Mouse (Mus musculus): Measurements from ENCODE around the gene Kif22. TPM values are rescaled to one million over a fixed set of nuclear protein-coding genes. Genes with fewer than 3 reads are reported as not detected.

The Kif22 gene
- polyA plus RNA-seq, 1 experiment from 2014 or later: 163 TPM

GRCm38 (mm10) chr7:127020491-127020890 is 21.8 kb downstream of the Kif22 start:
- 23% methylated on average over 5 of the region's 5 CpGs for WGBS
- peak overlapping the region; percentile 100 for H3K27ac ChIP-seq
- H3K4me1 ChIP-seq: peaks cover 84% of the 10 kb centered on the region
- ATAC-seq (ENCODE audit: low FRiP score): no peak
- peak overlapping the region; percentile 48 for H3K4me3 ChIP-seq (replicated peaks)
- peak overlapping the region; percentile 90 for H3K4me2 ChIP-seq
- H3K27me3 ChIP-seq: no peaks in the 10 kb centered on the region
- peak overlapping the region; percentile 72 for H3K9ac ChIP-seq
- peaks cover 37% of the 10 kb centered on the region for H3K36me3 ChIP-seq (replicated peaks)
- no peaks in the 10 kb centered on the region for H3K9me3 ChIP-seq

- H3K4me3 ChIP-seq (replicated peaks): peak overlapping the region; percentile 48
- H3K36me3 ChIP-seq (replicated peaks): peaks cover 41% of the 10 kb centered on the region
- H3K4me1 ChIP-seq: peaks cover 87% of the 10 kb centered on the region
- H3K9ac ChIP-seq: peak overlapping the region; percentile 72
- 59% methylated on average over 3 of the region's 3 CpGs for WGBS
- ATAC-seq (ENCODE audit: low FRiP score): no peak
- peak overlapping the region; percentile 90 for H3K4me2 ChIP-seq
- H3K27me3 ChIP-seq: no peaks in the 10 kb centered on the region
- H3K9me3 ChIP-seq: no peaks in the 10 kb centered on the region
- peak overlapping the region; percentile 100 for H3K27ac ChIP-seq
Observed at GRCm38 (mm10) chr7:127020031-127020430, 22.2 kb downstream of the Kif22 start.

- peak overlapping the region; percentile 72 for H3K9ac ChIP-seq
- no peaks in the 10 kb centered on the region for H3K27me3 ChIP-seq
- 83% methylated on average over 13 of the region's 14 CpGs for WGBS
- H3K27ac ChIP-seq: peak overlapping the region; percentile 100
- ATAC-seq (ENCODE audit: low FRiP score): no peak
- H3K4me2 ChIP-seq: peak overlapping the region; percentile 90
- H3K4me3 ChIP-seq (replicated peaks): peak overlapping the region; percentile 48
- peaks cover 43% of the 10 kb centered on the region for H3K36me3 ChIP-seq (replicated peaks)
- H3K9me3 ChIP-seq: no peaks in the 10 kb centered on the region
- peaks cover 87% of the 10 kb centered on the region for H3K4me1 ChIP-seq
Observed at GRCm38 (mm10) chr7:127019306-127019960, 22.8 kb downstream of the Kif22 start.

- no peaks in the 10 kb centered on the region for H3K27me3 ChIP-seq
- peaks cover 85% of the 10 kb centered on the region for H3K4me1 ChIP-seq
- H3K4me2 ChIP-seq: peak overlapping the region; percentile 90
- WGBS: 90% methylated on average over 15 of the region's 15 CpGs
- H3K9me3 ChIP-seq: no peaks in the 10 kb centered on the region
- peaks cover 43% of the 10 kb centered on the region for H3K36me3 ChIP-seq (replicated peaks)
- no peak for ATAC-seq (ENCODE audit: low FRiP score)
- H3K27ac ChIP-seq: peak overlapping the region; percentile 43; the same call in 1 of the 2 replicates
- H3K9ac ChIP-seq: peak overlapping the region; percentile 47
- no peak overlapping the region for H3K4me3 ChIP-seq (replicated peaks)
Observed at GRCm38 (mm10) chr7:127018416-127019305, 23.6 kb downstream of the Kif22 start.

- H3K4me1 ChIP-seq: peaks cover 78% of the 10 kb centered on the region
- no peaks in the 10 kb centered on the region for H3K27me3 ChIP-seq
- no peak overlapping the region for H3K4me3 ChIP-seq (replicated peaks)
- ATAC-seq (ENCODE audit: low FRiP score): no peak
- H3K9me3 ChIP-seq: no peaks in the 10 kb centered on the region
- peak overlapping the region; percentile 47; the same call in 1 of the 2 replicates for H3K9ac ChIP-seq
- peak overlapping the region; percentile 96 for H3K27ac ChIP-seq
- WGBS: 64% methylated on average over 6 of the region's 6 CpGs
- H3K36me3 ChIP-seq (replicated peaks): peaks cover 43% of the 10 kb centered on the region
- peak overlapping the region; percentile 90 for H3K4me2 ChIP-seq
Observed at GRCm38 (mm10) chr7:127017950-127018345, 24.3 kb downstream of the Kif22 start.

GRCm38 (mm10) chr7:127016971-127017949 is 25.0 kb downstream of the Kif22 start, which contains the start of gene Pagr1a:
Gene Pagr1a, minus strand, starts transcription at chr7:127017352.
- no peaks in the 10 kb centered on the region for H3K9me3 ChIP-seq
- peak within 1 kb of the TSS; percentile 64 for H3K4me3 ChIP-seq (replicated peaks)
- peaks cover 43% of the 10 kb centered on the region for H3K36me3 ChIP-seq (replicated peaks)
- ATAC-seq (ENCODE audit: low FRiP score): peak; percentile 84
- H3K9ac ChIP-seq: peak within 1 kb of the TSS; percentile 94
- H3K27ac ChIP-seq: peak within 1 kb of the TSS; percentile 96
- WGBS: 3% methylated on average over 39 of the region's 39 CpGs
- peaks cover 71% of the 10 kb centered on the region for H3K4me1 ChIP-seq
- H3K4me2 ChIP-seq: peak within 1 kb of the TSS; percentile 92
- no peaks in the 10 kb centered on the region for H3K27me3 ChIP-seq

- peaks cover 68% of the 10 kb centered on the region for H3K4me1 ChIP-seq
- no peaks in the 10 kb centered on the region for H3K9me3 ChIP-seq
- WGBS: under 1% methylated on average over 22 of the region's 22 CpGs
- H3K9ac ChIP-seq: peak overlapping the region; percentile 94
- peak; percentile 45 for ATAC-seq (ENCODE audit: low FRiP score)
- peak overlapping the region; percentile 96 for H3K27ac ChIP-seq
- peak overlapping the region; percentile 64 for H3K4me3 ChIP-seq (replicated peaks)
- peaks cover 38% of the 10 kb centered on the region for H3K36me3 ChIP-seq (replicated peaks)
- no peaks in the 10 kb centered on the region for H3K27me3 ChIP-seq
- H3K4me2 ChIP-seq: peak overlapping the region; percentile 92
Observed at GRCm38 (mm10) chr7:127016486-127016938, 25.8 kb downstream of the Kif22 start.

- peak within 1 kb of the TSS; percentile 94 for H3K9ac ChIP-seq
- peak within 1 kb of the TSS; percentile 64 for H3K4me3 ChIP-seq (replicated peaks)
- H3K4me1 ChIP-seq: peaks cover 67% of the 10 kb centered on the region
- peak within 1 kb of the TSS; percentile 92 for H3K4me2 ChIP-seq
- peaks cover 38% of the 10 kb centered on the region for H3K36me3 ChIP-seq (replicated peaks)
- peak within 1 kb of the TSS; percentile 96 for H3K27ac ChIP-seq
- ATAC-seq (ENCODE audit: low FRiP score): no peak
- H3K27me3 ChIP-seq: no peaks in the 10 kb centered on the region
- no peaks in the 10 kb centered on the region for H3K9me3 ChIP-seq
Observed at GRCm38 (mm10) chr7:127016481-127016485, 26.0 kb downstream of the Kif22 start, which contains the start of gene Pagr1b. Gene Pagr1b, minus strand, starts transcription at chr7:127016484.

- Histone ChIP-seq H3K27ac (peak overlapping the region; percentile 96), H3K36me3 (replicated peaks) (peaks cover 38% of the 10 kb centered on the region), H3K27me3 (no peaks in the 10 kb centered on the region), H3K9ac (peak overlapping the region; percentile 94), H3K4me3 (replicated peaks) (peak overlapping the region; percentile 64), H3K4me1 (peaks cover 65% of the 10 kb centered on the region), H3K9me3 (no peaks in the 10 kb centered on the region), H3K4me2 (peak overlapping the region; percentile 92)
- WGBS: 3% methylated on average over 10 of the region's 10 CpGs
- ATAC-seq (ENCODE audit: low FRiP score): no peak
Observed at GRCm38 (mm10) chr7:127016081-127016480, 26.2 kb downstream of the Kif22 start.

- H3K9ac ChIP-seq: 0 out of 2 replicates have a peak overlapping the region, but pooled peaks have one; percentile 94
- no peak overlapping the region for H3K4me3 ChIP-seq (replicated peaks)
- ATAC-seq (ENCODE audit: low FRiP score): no peak
- H3K27me3 ChIP-seq: no peaks in the 10 kb centered on the region
- peak overlapping the region; percentile 92 for H3K4me2 ChIP-seq
- peaks cover 54% of the 10 kb centered on the region for H3K4me1 ChIP-seq
- peaks cover 38% of the 10 kb centered on the region for H3K36me3 ChIP-seq (replicated peaks)
- no peaks in the 10 kb centered on the region for H3K9me3 ChIP-seq
- 93% methylated on average over 12 of the region's 12 CpGs for WGBS
- H3K27ac ChIP-seq: no peak overlapping the region
Observed at GRCm38 (mm10) chr7:127014993-127015392, 27.3 kb downstream of the Kif22 start.

GRCm38 (mm10) chr7:127014320-127014719 is 28.0 kb downstream of the Kif22 start, which contains the start of gene Mvp:
Gene Mvp, minus strand, starts transcription at chr7:127014621.
- Histone ChIP-seq H3K4me2 (peak within 1 kb of the TSS; percentile 92), H3K27ac (no peak within 1 kb of the TSS), H3K36me3 (replicated peaks) (peaks cover 38% of the 10 kb centered on the region), H3K27me3 (no peaks in the 10 kb centered on the region), H3K9ac (0 out of 2 replicates have a peak within 1 kb of the TSS, but pooled peaks have one; percentile 94), H3K4me3 (replicated peaks) (peak within 1 kb of the TSS; percentile 22), H3K9me3 (no peaks in the 10 kb centered on the region), H3K4me1 (peaks cover 47% of the 10 kb centered on the region)
- no peak for ATAC-seq (ENCODE audit: low FRiP score)
- 82% methylated on average over 11 of the region's 11 CpGs for WGBS

- 96% methylated on average over 6 of the region's 6 CpGs for WGBS
- no peak overlapping the region for H3K27ac ChIP-seq
- H3K9ac ChIP-seq: no peak overlapping the region
- H3K27me3 ChIP-seq: no peaks in the 10 kb centered on the region
- no peaks in the 10 kb centered on the region for H3K9me3 ChIP-seq
- H3K4me3 ChIP-seq (replicated peaks): no peak overlapping the region
- no peak overlapping the region for H3K4me2 ChIP-seq
- ATAC-seq (ENCODE audit: low FRiP score): no peak
- peaks cover 42% of the 10 kb centered on the region for H3K4me1 ChIP-seq
- H3K36me3 ChIP-seq (replicated peaks): peaks cover 38% of the 10 kb centered on the region
Observed at GRCm38 (mm10) chr7:127013385-127013784, 28.9 kb downstream of the Kif22 start.

Data from forebrain, embryonic 12.5 days (tissue).